Mouse (Mus musculus) testis, adult 2 months (tissue): Measurements from ENCODE around the gene Washc3.

Experiments used
- CTCF ChIP-seq: fragments of 200-500 bp; IDR thresholded peaks from 2 replicates; pipeline ENCODE4 v1.5.1; 2012; ENCODE audit warnings: low read depth, mild to moderate bottlenecking, inconsistent platforms, low read length, moderate library complexity; ENCODE audit not compliant: control insufficient read depth, insufficient read depth, insufficient replicate concordance
- POLR2A ChIP-seq: fragments of 200-500 bp; IDR thresholded peaks from 2 replicates; pipeline ENCODE4 v1.6.1; 2012; ENCODE audit warnings: low read depth, mild to moderate bottlenecking, inconsistent platforms, low read length, moderate library complexity; ENCODE audit not compliant: control insufficient read depth

DNA sequence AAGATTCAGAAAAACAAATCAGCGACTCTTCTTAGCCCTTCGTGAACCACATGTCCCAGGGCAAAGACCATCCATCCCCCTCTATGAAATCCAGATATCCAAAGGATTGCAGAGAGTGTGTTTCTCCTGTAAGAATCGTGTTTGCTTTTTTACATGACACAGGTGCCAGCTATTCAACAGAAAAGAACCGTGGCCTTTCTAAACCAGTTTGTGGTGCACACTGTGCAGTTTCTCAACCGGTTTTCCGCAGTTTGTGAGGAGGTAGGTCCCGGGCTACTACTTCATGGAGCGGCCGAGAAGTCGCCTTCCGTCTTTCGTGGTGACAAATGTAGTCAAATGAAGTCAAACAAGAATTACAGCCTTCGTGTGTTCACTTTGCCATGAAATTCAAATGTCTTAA, 757 bp downstream of the Washc3 start:
- TF ChIP-seq POLR2A (no peak), CTCF (no peak)
